Mouse (Mus musculus) limb, embryonic 11.5 days (tissue): ENCODE measurements around the gene Kazn. TPM values are rescaled to one million over a fixed set of nuclear protein-coding genes. Genes with fewer than 3 reads are reported as not detected.

ENCODE experiments used
- ATAC-seq: fragments of 200-750 bp; cut with Nextera tagmentation; 2 replicates; pipeline ENCODE4 v1.8.0; 2017; ENCODE audit warnings: low read depth; ENCODE audit not compliant: insufficient number of reproducible peaks, low FRiP score, low TSS enrichment
- DNase-seq: peaks from one replicate; pipeline ENCODE4 v3.0.0-alpha.2; 2015; ENCODE audit warnings: low spot score
- H3K27ac ChIP-seq: fragments of 300-500 bp; sonication (generic); replicated peaks from 2 replicates; pipeline ENCODE4 v1.5.1; 2014; ENCODE audit warnings: low read depth, mild to moderate bottlenecking, low read length
- H3K27me3 ChIP-seq: fragments of 300-500 bp; sonication (generic); 2 replicates; pipeline ENCODE4 v1.6.1; 2014; ENCODE audit warnings: mild to moderate bottlenecking, low read length, mixed read lengths; ENCODE audit not compliant: control insufficient read depth, insufficient read depth
- H3K36me3 ChIP-seq: fragments of 300-500 bp; sonication (generic); 2 replicates; pipeline ENCODE4 v1.6.1; 2014; ENCODE audit warnings: mild to moderate bottlenecking, low read length, moderate library complexity, mixed read lengths; ENCODE audit not compliant: control insufficient read depth, insufficient read depth
- H3K4me1 ChIP-seq: fragments of 300-500 bp; sonication (generic); 2 replicates; pipeline ENCODE4 v1.6.1; 2014; ENCODE audit warnings: low read length, mixed read lengths; ENCODE audit not compliant: control insufficient read depth, insufficient read depth
- H3K4me2 ChIP-seq: fragments of 300-500 bp; sonication (generic); 2 replicates; pipeline ENCODE4 v1.6.1; 2014; ENCODE audit warnings: low read depth, mild to moderate bottlenecking, moderate library complexity; ENCODE audit not compliant: severe bottlenecking
- H3K4me3 ChIP-seq: fragments of 300-500 bp; sonication (generic); 2 replicates; pipeline ENCODE4 v1.5.1; 2014; ENCODE audit warnings: low read depth, low read length
- H3K9ac ChIP-seq: fragments of 300-500 bp; sonication (generic); 2 replicates; pipeline ENCODE4 v1.6.1; 2014; ENCODE audit warnings: mild to moderate bottlenecking, low read length
- H3K9me3 ChIP-seq: fragments of 300-500 bp; sonication (generic); 2 replicates; pipeline ENCODE4 v1.6.1; 2016; ENCODE audit warnings: low read length; ENCODE audit not compliant: control insufficient read depth
- WGBS: fragments of 180-500 bp; shearing (Covaris S2); extraction: QIAGEN DNeasy Blood & Tissue Kit; methylation state at CpG from one replicate; pipeline ENCODE4 v1.1.7; 2014; 5-methylcytosine and 5-hydroxymethylcytosine counted together
- polyA plus RNA-seq: library from polyadenylated mRNA; unstranded; fragments of >200 nt; fragmentation: Nextera tagmentation; extraction: Ambion mirVana; gene quantifications from 2 replicates; pipeline ENCODE4 v1.2.1, GENCODE M21; 2014

Gene Kazn
- polyA plus RNA-seq, 1 experiment from 2014 or later, result 8.6 TPM

DNA sequence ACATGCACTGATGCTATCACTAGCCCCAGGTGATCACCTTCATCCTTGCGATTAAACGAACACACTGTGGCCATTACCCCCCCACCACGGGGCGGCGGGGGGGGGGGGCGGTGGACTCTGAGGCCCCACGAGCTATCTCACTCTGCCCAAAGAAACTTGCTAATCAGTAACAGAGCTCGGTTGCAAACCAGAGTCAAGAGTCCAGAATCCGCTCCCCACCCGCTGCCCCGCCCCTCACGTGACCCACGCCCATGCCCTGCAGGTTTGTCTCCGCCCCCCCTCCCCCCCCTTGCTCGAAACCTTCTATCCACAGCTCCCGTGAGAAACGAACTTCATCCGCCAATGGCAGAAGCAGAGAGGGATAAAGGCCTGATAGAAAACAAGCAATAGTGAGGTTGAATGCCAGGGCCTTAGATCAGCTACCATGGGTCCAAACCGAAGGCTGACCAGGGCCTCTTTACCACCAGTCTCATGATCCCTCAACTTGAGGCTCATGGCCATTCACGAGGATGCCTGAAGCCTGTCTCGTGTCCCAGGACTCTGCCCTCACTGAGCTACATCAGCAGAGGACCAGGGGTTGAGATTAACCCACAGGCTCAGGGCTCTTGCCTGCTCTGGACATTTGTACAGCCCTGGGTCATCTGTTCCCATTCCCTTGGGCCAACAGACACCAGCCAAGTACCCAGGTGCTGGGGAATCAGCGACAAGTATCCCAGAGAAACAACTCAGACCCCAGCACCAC, 186.6 kb downstream of the Kazn start:
- no peaks in the 10 kb centered on the region for H3K27me3 ChIP-seq
- no peak overlapping the region for H3K9ac ChIP-seq
- H3K4me3 ChIP-seq, result no peak overlapping the region
- H3K36me3 ChIP-seq, result no peaks in the 10 kb centered on the region
- no peaks in the 10 kb centered on the region for H3K9me3 ChIP-seq
- no peak for ATAC-seq
- peak; percentile 41 for DNase-seq
- WGBS, result 38% methylated on average over 22 of the region's 22 CpGs
- H3K27ac ChIP-seq, result no peak overlapping the region
- H3K4me1 ChIP-seq, result peaks cover 11% of the 10 kb centered on the region
- peak overlapping the region; percentile 17; the same call in 1 of the 2 replicates for H3K4me2 ChIP-seq

Other genes starting within 250 kb of the Kazn start
- gene Fhad1, start 224.3 kb downstream of the Kazn start, polyA plus RNA-seq, result 0.64 and 0.68 TPM in 2 replicates
- gene Tmem51, start 155.1 kb downstream of the Kazn start, polyA plus RNA-seq, result 10.4 and 11.1 TPM in 2 replicates